Mouse (Mus musculus): ENCODE measurements around the gene Gm45337.

Gene Gm45337

DNA sequence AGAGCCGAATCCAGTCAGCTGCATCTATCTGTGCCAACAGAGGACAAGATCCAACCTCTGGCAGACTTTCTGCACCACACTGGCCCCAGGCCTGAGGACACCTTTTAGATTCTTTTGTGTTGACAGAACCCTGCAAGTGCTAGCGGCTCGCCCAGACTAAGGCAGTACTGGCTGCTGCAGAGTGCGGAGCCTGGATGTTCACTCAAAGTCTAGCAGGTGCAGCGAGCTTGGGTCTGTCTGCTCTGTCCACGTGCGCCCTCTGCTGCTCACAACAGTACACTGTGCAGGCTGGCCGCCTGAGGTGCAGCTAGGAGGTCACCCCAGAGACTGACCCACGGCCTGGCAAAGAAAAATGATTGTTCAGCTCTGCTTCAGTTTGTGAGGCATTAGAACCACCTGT, 46.6 kb downstream of the Gm45337 start:
- peak; percentile 18 to 78 for DNase-seq (ENCODE audit: low spot score in 2 of 2)

DNA sequence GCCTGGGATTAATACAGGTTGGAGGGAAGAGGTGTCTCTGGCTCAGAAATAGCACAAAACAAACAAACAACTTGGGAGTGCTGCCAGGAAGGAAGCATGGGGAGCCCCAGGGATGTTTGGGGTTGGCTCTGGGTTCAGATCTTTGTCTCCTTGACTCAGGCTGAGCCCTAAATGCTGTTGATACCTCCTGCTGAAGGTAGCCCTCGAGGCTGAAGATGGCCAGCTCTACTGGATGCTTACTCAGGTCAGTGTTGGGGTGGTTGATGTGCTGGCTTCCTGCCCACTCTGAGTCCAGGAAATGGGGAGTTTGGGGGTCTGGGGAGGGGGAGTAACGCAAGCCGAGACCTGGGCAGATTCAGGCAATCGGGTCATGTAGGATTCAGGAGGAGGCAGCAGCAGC, 47.7 kb downstream of the Gm45337 start:
- no peak for DNase-seq (ENCODE audit: low spot score in 2 of 2)

DNA sequence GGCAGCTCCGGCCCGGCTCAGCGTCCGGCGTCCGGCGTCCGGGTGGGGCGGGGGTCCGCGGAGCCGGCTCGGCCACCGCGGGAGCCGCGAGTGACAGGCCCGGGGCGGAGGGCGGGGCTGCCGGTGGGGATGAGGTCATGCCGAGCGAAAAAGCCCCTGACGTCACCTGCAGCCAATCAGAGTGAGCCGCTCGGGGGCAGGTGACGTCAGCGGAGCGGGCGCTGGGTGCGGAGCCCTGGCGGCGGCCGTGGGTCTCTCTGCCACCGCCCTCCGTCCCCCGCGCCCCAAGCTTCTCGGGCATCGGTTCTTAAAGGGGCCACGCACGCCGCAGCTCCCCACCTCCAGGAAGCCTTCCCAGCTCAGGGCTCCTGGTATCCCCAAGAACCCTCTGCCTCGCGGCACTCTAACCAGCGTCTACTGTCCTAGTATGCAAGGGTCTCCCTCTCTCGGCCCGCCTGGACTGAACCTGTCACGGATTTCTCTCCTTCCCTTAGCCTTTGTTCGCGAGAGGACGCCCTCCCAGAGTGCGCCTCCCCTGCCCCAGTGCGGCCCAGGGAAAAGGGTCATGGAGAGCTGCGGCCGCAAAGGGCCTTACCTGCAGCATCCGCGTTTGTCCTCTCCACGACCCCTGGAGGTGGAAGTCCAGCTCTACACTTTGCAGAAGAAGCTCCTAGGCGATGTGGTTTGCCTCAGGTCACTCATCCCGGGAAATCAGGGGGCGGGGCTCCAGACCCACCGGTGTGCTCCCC, 49.0 kb downstream of the Gm45337 start, which contains the start of gene Dusp8:
Dusp8 (minus strand) TSS at position 661 of the 749 bp plus-strand sequence.
- DNase-seq (ENCODE audit: low spot score in 2 of 2) = peak; percentile 75 to 86

DNA sequence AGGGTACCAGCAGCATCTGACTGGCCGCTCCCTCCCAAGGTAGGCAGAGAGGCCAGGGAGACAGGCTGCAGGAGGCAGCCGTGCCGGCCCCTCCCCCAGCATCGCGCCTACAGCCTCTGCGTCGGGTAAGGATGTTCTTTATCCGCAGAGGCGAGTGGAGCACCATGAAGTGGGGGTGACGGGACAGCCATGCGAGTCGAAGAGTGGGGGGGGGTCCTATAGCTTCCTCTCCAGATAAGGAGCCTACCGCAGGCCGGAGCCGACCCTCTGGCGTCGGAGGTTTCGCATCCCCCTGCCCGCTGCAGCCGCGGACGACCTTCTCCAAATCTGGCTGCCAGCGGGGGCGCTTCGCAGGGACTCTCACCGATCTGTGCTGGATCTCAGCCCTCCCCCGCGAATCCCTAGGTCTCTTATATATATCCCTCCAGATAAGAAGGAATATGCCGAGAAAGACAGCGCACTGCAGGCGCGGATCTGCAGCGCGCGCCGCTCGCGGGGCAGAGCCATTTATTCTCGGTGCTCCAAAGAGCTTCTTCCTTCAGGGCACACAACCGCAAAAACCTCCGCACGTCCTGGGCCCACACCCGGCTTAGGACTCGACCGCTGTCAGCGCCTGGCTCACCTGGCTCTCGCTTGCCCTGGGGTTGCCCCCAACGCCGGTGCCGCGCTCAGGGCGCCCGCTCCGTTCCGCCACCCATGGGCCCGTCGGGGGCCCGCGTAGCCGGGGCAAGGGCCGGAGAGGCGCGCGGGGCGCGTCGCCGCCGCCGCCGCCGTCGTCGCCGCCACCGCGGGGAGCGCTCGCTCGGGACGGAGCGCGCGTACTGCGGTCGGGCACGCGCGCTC, 49.9 kb downstream of the Gm45337 start:
- DNase-seq (ENCODE audit: low spot score in 2 of 2) = peak; percentile 8 to 22

DNA sequence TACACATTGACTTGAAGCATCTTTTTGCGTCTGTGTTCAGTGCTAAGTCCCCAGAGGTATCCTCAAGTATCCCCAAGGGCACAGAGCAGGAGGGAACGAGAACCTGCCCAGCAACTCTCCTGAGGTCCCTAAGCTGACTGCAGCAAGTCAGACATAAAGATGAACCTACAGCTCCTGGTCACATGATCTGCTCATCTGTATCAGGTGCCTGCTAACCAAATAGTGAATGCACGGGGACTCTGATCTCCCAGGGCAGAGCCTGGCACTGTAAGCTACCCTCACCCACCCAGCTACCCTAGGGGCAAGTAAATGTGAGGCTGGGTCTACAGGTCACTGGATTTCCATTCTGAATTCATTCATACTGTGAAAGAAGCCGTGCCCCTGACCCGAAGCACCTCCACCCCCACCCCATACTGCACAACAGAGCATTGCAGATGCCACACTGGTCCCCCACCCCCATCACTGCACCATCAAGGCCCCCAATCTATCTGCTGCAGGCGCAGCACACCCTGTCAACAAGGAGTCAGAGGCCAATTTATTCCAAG, 50.6 kb downstream of the Gm45337 start:
- DNase-seq (ENCODE audit: low spot score in 2 of 2) = no peak

Data from thymus, postnatal 10 days (tissue).